Mouse (Mus musculus) left cerebral cortex, adult 18-20 months (tissue): ENCODE results near the gene Fbxo44. TPM values are rescaled to one million over a fixed set of nuclear protein-coding genes. Genes with fewer than 3 reads are reported as not detected.

ENCODE experiments used
- DNase-seq, 2 experiments: peaks; one replicate each; pipeline ENCODE4 v3.0.0; 2021 to 2022; ENCODE audit warnings: low spot score in 2 of 2, mixed read lengths in 1 of 2
- total RNA-seq, 2 experiments: library from RNA; stranded (reverse); gene quantifications; 2 replicates each; pipeline ENCODE4 v1.2.3; 2021

Gene Fbxo44
- total RNA-seq, 2 experiments from 2014 or later, result 137 to 157 TPM

DNA sequence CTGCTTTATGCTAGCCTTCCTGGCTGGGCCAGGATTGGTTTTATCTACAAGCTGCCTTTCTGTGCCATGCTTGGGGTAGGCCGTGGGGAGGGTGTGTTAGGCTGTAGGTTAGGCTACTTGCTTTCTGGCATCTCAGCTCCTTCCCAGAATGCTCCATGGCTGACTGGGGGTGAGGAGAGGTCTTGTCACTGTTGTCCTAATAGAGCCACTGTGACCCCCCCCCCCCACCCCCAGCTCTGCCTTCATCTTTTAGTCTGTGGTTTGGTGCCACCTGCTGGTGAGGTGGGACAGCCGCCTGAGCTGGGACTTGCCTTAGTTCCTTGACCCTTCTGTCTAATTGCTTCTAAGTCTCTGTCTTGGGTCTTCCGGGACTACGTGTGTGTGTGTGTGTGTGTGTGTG, 6.7 kb upstream of the Fbxo44 start:
- peak; percentile 59 to 83 for DNase-seq

DNA sequence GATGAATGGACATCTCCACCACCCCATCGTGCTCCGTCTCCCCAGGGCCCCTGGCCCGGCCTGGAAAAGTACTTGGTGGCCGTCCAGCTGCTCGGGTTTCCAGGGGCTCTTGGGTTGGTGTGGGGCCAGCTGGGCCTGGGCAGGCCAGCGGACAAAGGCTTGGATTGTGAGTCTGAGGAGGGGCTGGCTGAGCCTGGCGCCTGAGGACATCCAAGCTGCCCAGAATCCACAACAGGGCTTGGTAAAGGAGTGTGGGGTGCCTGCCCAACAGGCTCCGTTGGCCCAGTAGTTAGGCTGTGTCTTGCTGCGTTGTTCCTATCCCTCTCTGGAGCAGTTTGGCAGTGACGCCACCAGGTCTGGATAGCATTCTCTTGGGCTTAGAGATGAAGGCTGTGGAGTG, 6.1 kb upstream of the Fbxo44 start:
- peak; percentile 69 to 73 for DNase-seq

DNA sequence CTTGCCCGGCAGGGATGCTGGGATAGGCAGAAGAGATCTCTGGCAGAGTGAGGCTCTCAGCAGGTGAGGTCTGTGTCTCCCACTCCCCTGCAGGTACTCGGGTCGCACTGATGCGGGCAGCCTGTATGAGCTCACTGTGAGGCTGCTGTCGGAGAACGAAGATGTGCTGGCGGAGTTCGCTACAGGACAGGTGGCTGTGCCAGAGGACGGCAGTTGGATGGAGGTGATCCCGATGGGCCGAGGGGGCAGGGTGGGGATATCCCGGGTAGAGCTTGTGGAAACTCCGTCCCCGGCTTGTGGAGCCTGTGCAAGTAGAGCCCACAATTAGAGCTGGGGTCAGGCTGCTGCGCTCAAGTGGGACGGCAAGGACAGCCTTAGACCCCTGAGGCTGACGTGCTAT, 5.3 kb upstream of the Fbxo44 start:
- no peak for DNase-seq

DNA sequence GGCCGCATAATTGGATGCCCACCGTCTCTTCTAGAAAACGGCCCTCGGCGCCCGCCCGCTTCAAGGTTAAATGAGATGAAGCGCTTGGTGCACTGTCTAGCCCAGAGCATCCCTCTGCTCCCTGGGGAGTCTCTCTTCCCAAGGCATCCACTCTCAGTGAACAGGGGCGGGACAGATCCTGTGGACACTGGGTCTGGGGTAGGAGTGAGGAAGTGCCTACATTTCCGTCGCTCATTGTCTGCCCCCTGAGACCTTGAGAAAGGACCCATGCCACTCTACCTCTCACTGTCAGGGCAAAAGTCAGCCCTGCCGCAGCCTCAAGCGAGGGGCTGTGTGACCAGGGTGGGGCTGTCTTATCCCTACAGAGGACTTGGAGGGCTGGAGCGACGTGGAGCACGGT, 4.2 kb upstream of the Fbxo44 start:
- no peak for DNase-seq

DNA sequence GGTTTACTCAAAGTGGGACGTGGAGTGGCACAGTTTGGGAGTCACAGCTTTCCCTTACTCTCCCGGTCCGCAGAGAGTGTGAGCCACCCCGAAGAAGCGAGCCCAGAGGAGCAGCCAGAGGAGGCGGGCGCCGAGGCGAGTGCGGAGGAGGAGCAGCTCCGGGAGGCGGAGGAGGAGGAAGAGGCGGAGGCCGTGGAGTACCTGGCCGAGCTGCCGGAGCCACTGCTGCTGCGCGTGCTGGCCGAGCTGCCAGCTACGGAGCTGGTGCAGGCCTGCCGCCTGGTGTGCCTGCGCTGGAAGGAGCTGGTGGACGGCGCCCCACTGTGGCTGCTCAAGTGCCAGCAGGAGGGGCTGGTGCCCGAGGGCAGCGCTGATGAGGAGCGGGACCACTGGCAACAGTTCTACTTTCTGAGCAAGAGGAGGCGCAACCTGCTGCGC, 3.7 kb upstream of the Fbxo44 start:
- peak; percentile 77 to 81 for DNase-seq

DNA sequence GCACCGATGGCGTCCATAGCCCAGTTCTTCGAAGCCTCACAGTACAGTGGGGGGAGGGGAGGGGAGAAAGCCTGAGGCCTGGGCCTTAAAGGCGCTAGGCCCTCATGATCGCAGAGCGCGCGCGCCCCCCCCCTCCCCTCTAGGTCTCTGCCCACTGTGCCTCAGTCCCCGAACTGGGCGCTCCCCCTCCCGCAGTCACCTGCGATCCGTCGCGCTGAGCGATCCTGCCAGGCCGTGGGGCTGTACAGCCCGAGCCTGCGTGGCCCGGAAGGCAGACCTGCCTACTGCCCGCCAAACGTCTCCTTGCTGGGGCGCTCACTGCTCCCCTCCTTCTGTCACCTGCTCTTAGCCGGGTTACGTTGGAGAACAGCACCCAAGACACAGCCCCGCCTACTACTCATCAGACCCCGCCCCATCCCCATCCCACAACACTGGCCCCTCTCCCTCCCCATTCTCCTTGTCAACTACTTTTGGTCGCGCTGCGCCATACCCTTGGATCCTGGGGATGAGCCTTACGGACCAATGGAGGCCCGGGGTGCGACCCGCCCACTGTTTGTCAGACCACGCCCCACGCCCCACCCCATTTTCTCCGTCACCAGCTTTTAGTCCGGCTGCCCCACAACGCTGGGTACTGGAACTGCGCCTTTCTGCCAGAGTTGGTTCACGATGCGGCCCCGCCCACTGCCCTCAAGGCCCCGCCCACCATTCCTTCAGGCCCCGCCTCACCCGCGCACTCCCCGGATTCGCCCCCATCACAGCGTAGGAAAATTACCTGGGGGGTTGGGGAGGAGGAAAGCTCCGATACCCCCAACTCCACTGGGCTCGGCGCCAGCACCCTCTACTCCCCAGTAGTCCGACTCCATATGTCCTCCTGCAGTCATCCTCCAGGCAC, 492 bp downstream of the Fbxo44 start:
- DNase-seq, result peak; percentile 98

DNA sequence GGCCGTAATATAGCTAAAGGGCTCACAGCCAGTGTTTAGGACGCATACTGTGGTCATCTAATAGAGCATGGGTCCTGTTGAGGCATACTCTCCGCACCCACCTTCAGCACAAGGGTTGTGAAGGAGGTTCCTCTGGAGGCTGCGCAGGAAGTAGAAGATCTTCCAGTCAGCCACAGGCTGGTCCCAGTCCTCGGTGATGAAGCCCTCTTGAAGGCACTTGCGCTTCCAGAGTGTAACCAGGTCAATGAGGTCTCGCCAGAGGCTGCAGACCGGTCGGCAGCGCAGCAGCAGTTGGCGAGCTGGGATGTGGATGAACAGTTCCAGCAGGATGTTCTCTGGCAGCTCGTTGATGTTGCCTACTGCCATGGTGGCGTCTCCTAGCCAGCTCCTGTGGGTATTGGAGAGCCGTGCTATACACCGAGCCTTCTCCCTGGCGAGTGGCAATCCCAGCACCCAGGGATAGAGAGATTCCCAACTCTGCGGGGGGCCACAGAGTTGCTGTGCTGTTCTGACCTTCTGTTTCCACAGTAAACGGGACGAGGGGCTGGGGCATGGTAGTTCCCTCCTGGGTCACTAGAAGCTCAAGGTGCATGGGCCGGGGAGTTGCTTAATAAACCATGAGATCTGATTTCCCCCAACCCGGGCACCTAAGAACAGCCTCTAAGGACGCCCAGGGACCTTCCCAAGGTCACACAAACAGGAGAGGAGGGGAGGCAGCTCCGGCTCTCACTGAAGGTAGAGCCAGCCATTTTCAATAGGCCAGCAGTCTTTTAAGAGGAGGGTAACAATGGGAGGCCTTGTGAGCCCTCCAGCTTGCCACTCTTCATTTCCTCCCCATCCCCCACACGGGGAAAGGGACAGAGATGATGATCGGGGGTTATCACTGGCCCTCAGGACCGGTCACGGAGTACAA, 1.6 kb downstream of the Fbxo44 start:
- peak; percentile 46 to 50 for DNase-seq

DNA sequence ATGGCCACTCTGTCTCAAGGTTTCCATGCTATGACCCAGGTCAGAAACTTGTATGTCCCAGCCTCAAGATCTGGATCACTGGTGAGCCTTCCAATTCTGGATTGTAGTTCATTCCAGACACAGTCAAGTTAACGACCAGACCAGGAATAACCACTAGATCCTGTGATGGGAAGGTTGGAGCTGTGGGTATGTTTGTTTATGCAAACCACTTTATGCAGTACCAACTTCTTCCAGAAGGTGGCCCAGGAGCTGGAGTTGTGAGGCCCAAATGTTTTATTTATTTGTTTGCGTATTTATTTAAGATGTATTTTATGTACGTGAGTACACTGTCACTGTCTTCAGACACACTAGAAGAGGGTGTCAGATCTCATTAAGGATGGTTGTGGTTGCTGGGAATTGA, 5.3 kb downstream of the Fbxo44 start:
- DNase-seq, result peak in 1 of 2 experiments; percentile 72

DNA sequence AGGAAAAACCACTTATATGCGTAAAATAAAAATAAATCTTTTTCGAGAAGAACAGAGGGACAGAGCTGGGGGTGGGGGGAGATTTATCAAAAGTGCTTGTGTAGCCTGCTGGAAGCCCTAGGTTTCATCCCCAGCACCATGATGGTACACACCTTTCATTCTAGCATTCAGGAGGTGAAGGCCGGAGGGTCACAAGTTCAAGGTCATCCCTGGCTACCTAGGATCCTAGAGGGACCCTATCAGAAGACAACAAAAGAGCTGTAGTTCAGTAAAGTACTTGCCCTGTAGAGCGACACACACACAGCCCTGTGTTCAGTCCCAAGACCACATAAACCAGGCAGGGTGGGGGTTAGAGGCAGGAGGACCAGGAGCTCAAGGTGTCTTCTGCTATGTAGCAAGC, 6.3 kb downstream of the Fbxo44 start:
- DNase-seq, result no peak

DNA sequence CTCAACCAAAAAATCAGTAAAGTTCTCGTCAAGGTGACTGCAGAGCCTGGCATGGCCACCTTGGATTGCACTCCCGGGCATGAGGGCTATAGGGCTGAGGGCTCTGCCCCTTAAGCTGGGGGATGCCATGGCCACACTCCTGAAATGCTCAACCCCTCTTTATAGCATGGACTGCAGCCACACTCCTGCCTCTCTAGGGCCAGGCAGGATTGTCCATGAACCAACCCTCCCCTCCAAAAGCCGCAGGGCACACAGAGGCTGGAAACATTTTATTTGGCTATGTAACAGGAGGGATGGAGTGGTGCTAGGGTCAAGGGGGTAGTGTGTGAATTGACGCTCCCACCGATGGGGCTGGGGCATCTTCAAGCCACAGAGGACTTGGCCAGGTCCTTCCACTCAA, 7.7 kb downstream of the Fbxo44 start:
- DNase-seq, result no peak

DNA sequence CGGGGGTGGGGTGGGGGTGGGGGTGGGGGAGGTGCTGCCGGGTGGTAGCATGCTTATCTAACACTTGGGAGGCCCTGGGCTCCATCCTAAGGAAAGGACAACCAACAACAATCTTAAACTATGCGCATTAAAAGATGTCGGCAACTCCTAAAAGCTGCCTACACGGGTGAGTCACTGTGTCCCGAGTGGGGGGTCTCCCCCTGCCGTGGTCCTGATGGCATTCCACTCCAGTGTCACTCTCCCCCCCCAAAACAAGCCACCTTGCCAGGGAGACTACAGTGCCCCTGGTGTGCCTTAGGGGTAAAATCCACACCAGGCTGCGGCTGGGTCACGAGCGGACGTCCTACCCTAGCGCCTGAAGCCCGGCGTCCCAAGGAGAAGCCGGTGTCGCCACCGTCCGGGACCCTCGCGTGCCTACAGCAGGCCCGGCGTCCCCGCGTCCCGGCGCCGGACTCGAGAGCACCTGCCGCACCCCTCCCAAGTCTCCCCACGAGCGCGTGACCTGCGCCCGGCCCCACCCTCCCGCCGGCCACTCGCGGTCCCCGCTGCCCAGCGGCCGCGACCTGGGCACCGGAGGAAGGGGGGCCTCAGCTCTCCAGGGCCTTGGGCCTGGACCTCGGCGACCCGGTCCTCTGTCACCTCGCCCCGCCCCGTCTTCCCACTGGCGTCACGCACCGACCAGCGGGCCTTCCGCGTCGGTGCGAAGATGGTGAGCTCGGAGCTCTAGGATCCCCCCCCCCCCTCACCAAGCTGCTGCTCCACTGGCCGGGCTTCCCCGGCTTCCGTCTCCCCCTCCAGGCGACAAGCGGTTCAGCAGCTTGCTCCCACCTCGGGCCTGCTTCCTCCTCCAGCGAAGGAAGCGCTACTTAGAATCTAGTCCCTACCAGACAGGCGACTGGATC, 8.8 kb downstream of the Fbxo44 start, which contains the start of gene Fbxo6:
Gene Fbxo6, minus strand, starts transcription at position 874 of the 902 bp plus-strand sequence.
- DNase-seq, result peak; percentile 78 to 86

DNA sequence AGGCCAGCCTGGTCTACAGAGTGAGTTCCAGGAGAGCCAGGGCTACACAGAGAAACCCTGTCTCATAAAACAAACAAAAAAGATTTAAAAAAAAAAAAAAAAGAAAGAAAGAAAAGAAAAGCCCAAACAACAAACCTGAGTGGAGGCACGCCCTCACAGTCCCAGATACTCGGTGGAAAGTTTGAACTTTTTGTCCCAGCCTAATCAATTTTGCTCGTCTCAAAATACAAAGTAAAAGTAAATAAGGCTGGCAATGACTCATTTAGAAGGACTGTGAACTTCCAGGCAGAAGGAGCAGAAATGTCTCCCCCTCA, 9.4 kb downstream of the Fbxo44 start:
- DNase-seq, result no peak

DNA sequence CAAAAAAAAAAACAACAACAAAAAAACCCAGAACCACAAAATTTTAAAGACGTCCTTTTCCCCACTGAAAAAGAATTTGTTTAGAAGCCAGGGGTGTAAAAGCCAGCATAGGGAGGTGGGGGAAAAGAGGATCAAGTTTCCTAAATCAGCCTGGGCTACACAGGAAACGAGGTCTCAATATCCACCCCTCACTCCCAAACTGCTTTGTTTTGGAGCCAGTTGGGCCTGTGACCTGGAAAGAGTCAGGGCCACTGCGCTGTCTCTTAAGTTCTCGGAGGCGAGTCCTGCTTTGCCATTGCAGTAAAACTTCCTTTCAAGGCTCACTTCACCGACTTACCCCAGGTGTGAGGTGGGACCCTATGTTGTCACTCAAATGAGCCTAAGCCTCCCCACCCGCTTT, 10.0 kb downstream of the Fbxo44 start:
- DNase-seq, result no peak

DNA sequence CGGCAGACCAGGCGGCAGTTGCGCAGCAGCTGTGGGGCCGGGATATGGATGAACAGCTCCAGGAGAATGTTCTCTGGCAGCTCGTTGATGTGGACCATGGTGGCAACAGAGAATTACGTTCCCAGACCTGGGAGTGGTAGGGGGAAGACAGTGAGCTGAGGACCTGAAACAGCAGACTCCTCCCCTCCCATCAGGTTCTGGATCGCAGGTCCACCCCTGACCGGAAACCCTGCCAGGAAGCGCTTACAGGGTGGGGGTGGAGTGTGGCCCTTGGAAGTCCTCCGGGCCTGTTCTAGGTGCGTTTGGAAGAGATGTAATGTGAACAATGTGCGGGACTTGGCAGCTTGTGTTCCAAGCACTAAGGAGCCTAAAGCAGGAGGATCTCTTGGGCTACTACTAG, 10.7 kb downstream of the Fbxo44 start:
- DNase-seq, result no peak

DNA sequence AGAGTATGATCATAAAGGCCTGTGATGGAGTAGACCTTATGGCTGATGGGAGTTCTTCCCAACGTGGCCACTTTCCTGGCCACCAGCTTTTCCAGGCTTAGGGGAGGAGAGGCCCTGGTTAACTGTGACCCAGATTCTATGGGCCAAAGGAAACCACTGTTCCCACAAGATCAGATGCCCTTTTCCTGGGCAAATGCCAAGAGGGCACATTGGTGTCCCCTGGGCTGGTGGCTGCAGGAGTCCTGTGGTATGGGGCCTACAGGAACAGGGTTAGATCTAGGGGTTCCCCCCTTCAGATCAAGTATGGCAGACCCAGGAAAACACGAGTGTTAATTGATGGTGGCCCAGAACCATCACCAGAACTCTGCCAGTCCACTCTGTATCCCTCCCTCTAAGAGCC, 12.6 kb downstream of the Fbxo44 start:
- no peak for DNase-seq

DNA sequence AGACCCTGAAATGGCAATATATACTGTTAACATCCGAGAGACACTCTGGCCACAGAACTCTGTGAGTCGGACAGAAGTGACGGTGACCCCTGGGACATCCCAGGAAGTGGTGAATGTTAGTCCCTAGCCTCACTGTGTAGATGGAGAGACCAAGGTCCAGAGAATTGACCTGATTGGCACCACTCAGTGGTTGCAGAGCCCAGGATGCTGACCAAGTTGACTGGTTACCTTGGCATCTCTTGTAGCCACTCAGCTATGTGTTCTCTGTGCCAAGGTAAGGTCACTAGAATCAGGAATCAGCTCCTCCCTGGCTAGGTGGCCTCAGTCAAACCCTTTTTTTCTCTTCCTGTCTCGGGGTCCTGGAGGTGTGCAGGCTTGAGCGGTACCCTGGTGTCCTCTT, 16.6 kb downstream of the Fbxo44 start:
- DNase-seq, result no peak

DNA sequence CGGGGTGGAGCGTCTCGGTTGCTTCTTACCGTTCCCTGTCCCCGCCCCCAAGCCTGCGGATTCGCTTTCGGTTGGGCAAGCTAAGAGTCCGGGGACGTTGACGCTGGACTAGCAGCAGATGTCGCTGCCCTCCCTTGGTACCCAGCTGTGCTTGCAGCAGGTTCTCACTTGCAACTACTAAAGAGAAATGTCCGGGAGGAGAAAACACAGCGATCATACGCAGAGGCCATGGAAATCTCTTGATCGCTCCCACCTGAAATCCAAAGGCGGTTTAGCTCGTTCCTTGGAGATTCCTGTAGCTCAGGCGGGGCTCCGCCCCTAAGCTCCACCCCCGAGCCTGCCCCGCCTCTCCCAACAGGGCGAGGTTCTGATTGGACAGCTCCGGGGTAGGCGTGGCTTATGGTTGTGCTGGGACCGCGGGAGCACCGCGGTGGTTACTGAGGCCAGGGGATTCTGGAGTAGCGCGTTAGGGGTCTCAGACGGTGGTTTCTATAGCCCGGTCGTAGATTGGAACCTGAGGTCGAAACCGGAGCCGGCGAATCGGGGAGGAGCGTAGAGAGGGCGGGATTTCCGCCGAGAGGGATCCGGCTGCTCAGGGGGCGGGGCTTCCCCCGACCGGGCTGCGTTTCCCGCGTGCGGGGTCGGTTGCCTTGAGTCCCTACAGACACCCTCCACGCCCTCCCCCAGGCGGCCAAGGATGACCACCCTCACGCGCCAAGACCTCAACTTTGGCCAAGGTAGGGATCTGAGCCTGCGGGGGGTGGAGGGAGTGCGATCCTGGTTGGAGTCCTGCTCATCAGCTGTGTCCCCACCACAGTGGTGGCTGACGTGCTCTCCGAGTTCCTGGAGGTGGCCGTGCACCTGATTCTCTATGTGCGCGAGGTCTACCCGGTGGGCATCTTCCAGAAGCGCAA, 19.9 kb downstream of the Fbxo44 start:
- peak; percentile 86 to 91 for DNase-seq

DNA sequence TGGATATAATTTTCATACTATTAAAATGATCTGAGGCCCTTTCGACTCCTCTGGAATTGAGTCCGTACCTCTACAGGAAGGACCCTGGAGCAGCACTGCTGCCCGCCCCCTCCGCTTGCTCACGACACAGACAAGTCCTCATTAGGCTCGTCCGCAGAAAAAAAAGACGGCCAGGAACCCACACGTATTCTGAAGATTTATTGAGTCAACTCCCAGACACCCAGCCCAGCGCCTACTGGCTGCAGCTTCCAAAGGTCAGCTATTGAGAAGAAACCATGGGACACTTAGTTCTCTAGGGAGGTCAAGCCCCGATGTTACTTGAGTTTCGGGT, 20.6 kb downstream of the Fbxo44 start:
- no peak for DNase-seq

DNA sequence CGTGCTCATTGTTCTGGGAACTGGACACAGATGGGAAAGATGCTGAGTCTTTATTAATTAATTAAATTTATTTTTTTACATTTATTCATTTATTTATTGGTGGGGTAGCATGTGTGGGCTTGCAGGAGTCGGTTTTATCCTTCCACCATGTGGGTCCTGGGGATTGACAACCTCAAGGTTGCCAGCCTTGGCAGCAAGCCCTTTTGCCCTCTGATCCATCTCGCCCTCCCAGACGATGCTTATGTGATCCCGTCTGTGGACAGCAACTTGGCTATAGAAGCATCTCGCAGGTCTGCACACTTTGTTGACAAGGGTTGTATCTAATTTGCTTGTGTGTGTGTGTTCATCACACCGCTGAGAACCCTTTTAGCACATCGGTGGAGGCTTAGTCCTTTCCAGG, 22.8 kb downstream of the Fbxo44 start:
- no peak for DNase-seq

DNA sequence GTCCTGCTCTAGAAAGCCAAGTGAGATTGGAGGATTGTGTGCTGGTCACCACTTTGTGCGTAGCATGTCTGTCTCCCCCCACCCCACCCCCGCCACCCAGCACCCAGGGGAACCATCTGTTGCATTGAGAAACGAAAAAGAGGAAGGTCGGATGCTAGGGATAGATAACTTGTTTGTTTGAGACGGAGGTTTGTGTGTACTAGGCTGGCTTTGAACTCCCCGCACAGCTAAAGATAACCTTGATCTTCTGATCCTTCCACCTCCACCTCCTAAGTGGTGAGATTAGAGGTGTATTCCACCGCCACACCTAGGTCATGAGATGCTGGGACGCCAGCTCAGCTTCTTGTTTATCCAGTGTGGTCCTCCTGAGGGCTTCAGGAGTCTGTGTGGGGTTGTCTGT, 25.3 kb downstream of the Fbxo44 start:
- DNase-seq, result no peak
